Mouse (Mus musculus): ENCODE measurements at regions not wholly inside any gene's neighbourhood (a gene's known extent, or its start where the extent isn't known, plus 50 kb on each side); places are given as distances from the start of the nearest gene placed in this dataset.

- Histone ChIP-seq H3K27me3 (ENCODE audit: insufficient read depth, low read length) (no peaks in the 10 kb centered on the region), H3K4me3 (ENCODE audit: low read length) (0 out of 2 replicates have a peak overlapping the region, but pooled peaks have one; percentile 6), H3K27ac (no peak overlapping the region), H3K36me3 (ENCODE audit: insufficient read depth, low read length) (no peaks in the 10 kb centered on the region), H3K4me2 (ENCODE audit: low read depth, low read length) (peak overlapping the region; percentile 42), H3K9me3 (ENCODE audit: low read length) (no peaks in the 10 kb centered on the region), H3K9ac (replicated peaks; ENCODE audit: low read length) (no peak overlapping the region), H3K4me1 (ENCODE audit: insufficient read depth, low read length) (no peaks in the 10 kb centered on the region)
- 83% methylated on average over 13 of the region's 13 CpGs for WGBS
- ATAC-seq (no peak), DNase-seq (ENCODE audit: low spot score) (no peak)
- no peak for TF ChIP-seq CTCF (IDR thresholded peaks at IDR 0.05; ENCODE audit: low read depth)
These were observed 1604.7 kb upstream of the Gulo start for GRCm38 (mm10) chr14:67613691-67614090.

- no peak overlapping the region for H3K9ac ChIP-seq (replicated peaks; ENCODE audit: low read length)
- H3K36me3 ChIP-seq (ENCODE audit: insufficient read depth, low read length): no peaks in the 10 kb centered on the region
- H3K4me3 ChIP-seq (ENCODE audit: low read length): 0 out of 2 replicates have a peak overlapping the region, but pooled peaks have one; percentile 6
- H3K27me3 ChIP-seq (ENCODE audit: insufficient read depth, low read length): no peaks in the 10 kb centered on the region
- ATAC-seq: no peak
- WGBS: 38% methylated on average over 14 of the region's 14 CpGs
- H3K4me1 ChIP-seq (ENCODE audit: insufficient read depth, low read length): no peaks in the 10 kb centered on the region
- H3K9me3 ChIP-seq (ENCODE audit: low read length): no peaks in the 10 kb centered on the region
- H3K27ac ChIP-seq: no peak overlapping the region
- DNase-seq (ENCODE audit: low spot score): no peak
- no peak for TF ChIP-seq CTCF (IDR thresholded peaks at IDR 0.05; ENCODE audit: low read depth)
- peak overlapping the region; percentile 42 for H3K4me2 ChIP-seq (ENCODE audit: low read depth, low read length)
These were observed 1604.2 kb upstream of the Gulo start for GRCm38 (mm10) chr14:67613221-67613620.

GRCm38 (mm10) chr14:67612471-67612870 is 1603.5 kb upstream of the Gulo start:
- no peaks in the 10 kb centered on the region for H3K4me1 ChIP-seq (ENCODE audit: insufficient read depth, low read length)
- no peak overlapping the region for H3K9ac ChIP-seq (replicated peaks; ENCODE audit: low read length)
- H3K27ac ChIP-seq: no peak overlapping the region
- no peaks in the 10 kb centered on the region for H3K27me3 ChIP-seq (ENCODE audit: insufficient read depth, low read length)
- no peak overlapping the region for H3K4me2 ChIP-seq (ENCODE audit: low read depth, low read length)
- 45% methylated on average over 4 of the region's 4 CpGs for WGBS
- DNase-seq (ENCODE audit: low spot score) (no peak), ATAC-seq (no peak)
- H3K4me3 ChIP-seq (ENCODE audit: low read length): no peak overlapping the region
- H3K9me3 ChIP-seq (ENCODE audit: low read length): no peaks in the 10 kb centered on the region
- no peaks in the 10 kb centered on the region for H3K36me3 ChIP-seq (ENCODE audit: insufficient read depth, low read length)
- no peak for TF ChIP-seq CTCF (IDR thresholded peaks at IDR 0.05; ENCODE audit: low read depth)

GRCm38 (mm10) chr14:67608262-67608661 is 1599.3 kb upstream of the Gulo start:
- DNase-seq (ENCODE audit: low spot score): peak; percentile 38
- Histone ChIP-seq H3K4me2 (ENCODE audit: low read depth, low read length) (peak overlapping the region; percentile 50), H3K4me1 (ENCODE audit: insufficient read depth, low read length) (no peaks in the 10 kb centered on the region), H3K27ac (no peak overlapping the region), H3K9me3 (ENCODE audit: low read length) (no peaks in the 10 kb centered on the region), H3K27me3 (ENCODE audit: insufficient read depth, low read length) (no peaks in the 10 kb centered on the region), H3K36me3 (ENCODE audit: insufficient read depth, low read length) (no peaks in the 10 kb centered on the region), H3K9ac (replicated peaks; ENCODE audit: low read length) (no peak overlapping the region), H3K4me3 (ENCODE audit: low read length) (peak overlapping the region; percentile 16; the same call in 1 of the 2 replicates)
- WGBS: 24% methylated on average over 20 of the region's 20 CpGs
- no peak for ATAC-seq
- TF ChIP-seq CTCF (IDR thresholded peaks at IDR 0.05; ENCODE audit: low read depth): no peak

- TF ChIP-seq CTCF (IDR thresholded peaks at IDR 0.05; ENCODE audit: low read depth): no peak
- no peaks in the 10 kb centered on the region for H3K36me3 ChIP-seq (ENCODE audit: insufficient read depth, low read length)
- no peak overlapping the region for H3K4me2 ChIP-seq (ENCODE audit: low read depth, low read length)
- ATAC-seq: no peak
- no peaks in the 10 kb centered on the region for H3K9me3 ChIP-seq (ENCODE audit: low read length)
- H3K4me1 ChIP-seq (ENCODE audit: insufficient read depth, low read length): no peaks in the 10 kb centered on the region
- H3K27me3 ChIP-seq (ENCODE audit: insufficient read depth, low read length): no peaks in the 10 kb centered on the region
- no peak overlapping the region for H3K4me3 ChIP-seq (ENCODE audit: low read length)
- 78% methylated on average over 4 of the region's 4 CpGs for WGBS
- no peak for DNase-seq (ENCODE audit: low spot score)
- H3K27ac ChIP-seq: no peak overlapping the region
- H3K9ac ChIP-seq (replicated peaks; ENCODE audit: low read length): no peak overlapping the region
These were observed 1594.0 kb upstream of the Gulo start for GRCm38 (mm10) chr14:67602960-67603359.

- Histone ChIP-seq H3K4me2 (ENCODE audit: low read depth, low read length) (no peak overlapping the region), H3K9me3 (ENCODE audit: low read length) (no peaks in the 10 kb centered on the region), H3K4me3 (ENCODE audit: low read length) (no peak overlapping the region), H3K4me1 (ENCODE audit: insufficient read depth, low read length) (no peaks in the 10 kb centered on the region), H3K9ac (replicated peaks; ENCODE audit: low read length) (no peak overlapping the region), H3K36me3 (ENCODE audit: insufficient read depth, low read length) (no peaks in the 10 kb centered on the region), H3K27me3 (ENCODE audit: insufficient read depth, low read length) (no peaks in the 10 kb centered on the region), H3K27ac (no peak overlapping the region)
- TF ChIP-seq CTCF (IDR thresholded peaks at IDR 0.05; ENCODE audit: low read depth): peak; percentile 89
- DNase-seq (ENCODE audit: low spot score) (peak; percentile 53), ATAC-seq (no peak)
- 25% methylated on average over 4 of the region's 4 CpGs for WGBS
These were observed 1590.7 kb upstream of the Gulo start for GRCm38 (mm10) chr14:67599734-67600133.

- H3K4me1 ChIP-seq (ENCODE audit: insufficient read depth, low read length): no peaks in the 10 kb centered on the region
- ATAC-seq (no peak), DNase-seq (ENCODE audit: low spot score) (no peak)
- no peak for TF ChIP-seq CTCF (IDR thresholded peaks at IDR 0.05; ENCODE audit: low read depth)
- WGBS: 87% methylated on average over 11 of the region's 11 CpGs
- H3K4me3 ChIP-seq (ENCODE audit: low read length): no peak overlapping the region
- H3K36me3 ChIP-seq (ENCODE audit: insufficient read depth, low read length): no peaks in the 10 kb centered on the region
- H3K9ac ChIP-seq (replicated peaks; ENCODE audit: low read length): no peak overlapping the region
- H3K4me2 ChIP-seq (ENCODE audit: low read depth, low read length): no peak overlapping the region
- H3K27me3 ChIP-seq (ENCODE audit: insufficient read depth, low read length): no peaks in the 10 kb centered on the region
- peaks cover 2% of the 10 kb centered on the region; the same call in 1 of the 2 replicates for H3K9me3 ChIP-seq (ENCODE audit: low read length)
- H3K27ac ChIP-seq: no peak overlapping the region
These were observed 1579.6 kb upstream of the Gulo start for GRCm38 (mm10) chr14:67588627-67589026.
